Mouse (Mus musculus): Measurements from ENCODE around the gene Tom1l2. TPM values are rescaled to one million over a fixed set of nuclear protein-coding genes. Genes with fewer than 3 reads are reported as not detected.

Tom1l2 gene
- polyA plus RNA-seq, 1 experiment from 2014 or later, result 21.2 TPM

DNA sequence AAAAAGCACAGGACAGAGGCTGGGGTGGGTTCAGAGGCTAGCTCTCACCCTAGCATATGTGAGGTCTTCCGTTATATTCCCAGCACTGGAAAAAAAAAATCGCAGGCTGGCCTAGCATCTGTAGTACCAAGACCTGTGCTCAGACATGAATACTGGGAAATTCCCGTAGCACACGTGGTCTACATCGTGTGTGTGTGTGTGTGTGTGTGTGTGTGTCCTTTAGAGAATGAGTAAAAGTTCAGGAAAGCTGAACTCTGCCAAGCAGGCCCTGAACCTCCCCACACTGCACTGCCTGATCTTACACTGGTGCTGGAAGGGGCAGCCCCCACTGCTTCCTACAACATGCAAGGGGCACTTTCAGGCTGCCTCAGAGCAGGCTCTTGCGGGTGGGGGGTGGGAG is 21.8 kb upstream of the Tom1l2 start:
- DNase-seq (ENCODE audit: low spot score), result no peak
- no peaks in the 10 kb centered on the region for H3K36me3 ChIP-seq (ENCODE audit: control insufficient read depth, insufficient read depth, low read length)
- no peak overlapping the region for H3K9ac ChIP-seq (ENCODE audit: low read length)
- H3K4me2 ChIP-seq (ENCODE audit: low read depth), result no peak overlapping the region
- H3K27me3 ChIP-seq (ENCODE audit: control insufficient read depth, insufficient read depth, low read length), result no peaks in the 10 kb centered on the region
- 78% methylated on average over 6 of the region's 6 CpGs for WGBS
- no peak overlapping the region for H3K4me3 ChIP-seq (ENCODE audit: low read depth, low read length)
- no peak for ATAC-seq (ENCODE audit: insufficient read depth, low FRiP score, low TSS enrichment)
- no peaks in the 10 kb centered on the region for H3K4me1 ChIP-seq (ENCODE audit: control insufficient read depth, insufficient read depth, low read length)
- no peaks in the 10 kb centered on the region for H3K9me3 ChIP-seq (ENCODE audit: control insufficient read depth, low read length)
- H3K27ac ChIP-seq (ENCODE audit: low read depth, low read length), result no peak overlapping the region

GRCm38 (mm10) chr11:60370431-60370830 is 17.7 kb upstream of the Tom1l2 start:
- ATAC-seq (ENCODE audit: insufficient read depth, low FRiP score, low TSS enrichment) (no peak), DNase-seq (ENCODE audit: low spot score) (no peak)
- no peaks in the 10 kb centered on the region for H3K9me3 ChIP-seq (ENCODE audit: control insufficient read depth, low read length)
- no peak overlapping the region for H3K9ac ChIP-seq (ENCODE audit: low read length)
- H3K4me3 ChIP-seq (ENCODE audit: low read depth, low read length), result no peak overlapping the region
- peaks cover 5% of the 10 kb centered on the region; the same call in 1 of the 2 replicates for H3K4me1 ChIP-seq (ENCODE audit: control insufficient read depth, insufficient read depth, low read length)
- no peak overlapping the region for H3K27ac ChIP-seq (ENCODE audit: low read depth, low read length)
- H3K4me2 ChIP-seq (ENCODE audit: low read depth), result no peak overlapping the region
- H3K27me3 ChIP-seq (ENCODE audit: control insufficient read depth, insufficient read depth, low read length), result no peaks in the 10 kb centered on the region
- no peaks in the 10 kb centered on the region for H3K36me3 ChIP-seq (ENCODE audit: control insufficient read depth, insufficient read depth, low read length)
- WGBS, result 85% methylated on average over 13 of the region's 13 CpGs

- 39% methylated on average over 4 of the region's 4 CpGs for WGBS
- no peak overlapping the region for H3K4me2 ChIP-seq (ENCODE audit: low read depth)
- DNase-seq (ENCODE audit: low spot score) (no peak), ATAC-seq (ENCODE audit: insufficient read depth, low FRiP score, low TSS enrichment) (no peak)
- H3K36me3 ChIP-seq (ENCODE audit: control insufficient read depth, insufficient read depth, low read length), result no peaks in the 10 kb centered on the region
- H3K9ac ChIP-seq (ENCODE audit: low read length), result no peak overlapping the region
- no peak overlapping the region for H3K4me3 ChIP-seq (ENCODE audit: low read depth, low read length)
- no peaks in the 10 kb centered on the region for H3K27me3 ChIP-seq (ENCODE audit: control insufficient read depth, insufficient read depth, low read length)
- H3K9me3 ChIP-seq (ENCODE audit: control insufficient read depth, low read length), result no peaks in the 10 kb centered on the region
- H3K27ac ChIP-seq (ENCODE audit: low read depth, low read length), result no peak overlapping the region
- peaks cover 5% of the 10 kb centered on the region; the same call in 1 of the 2 replicates for H3K4me1 ChIP-seq (ENCODE audit: control insufficient read depth, insufficient read depth, low read length)
These were observed 16.7 kb upstream of the Tom1l2 start for GRCm38 (mm10) chr11:60369448-60369847.

DNA sequence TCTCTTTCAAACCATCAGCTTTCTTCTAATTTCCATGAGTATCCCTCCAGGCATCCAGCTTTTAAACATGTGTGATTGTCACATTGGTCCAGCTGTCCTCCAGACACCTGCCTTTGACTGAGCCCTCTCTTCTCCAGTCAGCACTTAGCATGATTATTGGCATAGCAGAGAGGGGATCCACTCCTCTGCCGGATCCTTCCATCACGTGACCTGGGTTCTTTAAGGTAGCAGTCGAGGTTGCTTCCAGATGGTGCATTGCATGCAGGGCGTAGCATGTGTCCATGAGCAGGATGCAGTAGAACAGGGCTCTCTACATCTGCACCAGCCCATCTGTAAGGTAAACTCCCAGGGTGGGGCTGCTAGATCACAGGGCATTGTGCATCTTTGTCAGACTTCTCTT is 16.2 kb upstream of the Tom1l2 start:
- no peak for DNase-seq (ENCODE audit: low spot score)
- Histone ChIP-seq H3K27ac (ENCODE audit: low read depth, low read length) (no peak overlapping the region), H3K36me3 (ENCODE audit: control insufficient read depth, insufficient read depth, low read length) (no peaks in the 10 kb centered on the region), H3K4me1 (ENCODE audit: control insufficient read depth, insufficient read depth, low read length) (peaks cover 5% of the 10 kb centered on the region; the same call in 1 of the 2 replicates), H3K9ac (ENCODE audit: low read length) (no peak overlapping the region), H3K4me3 (ENCODE audit: low read depth, low read length) (no peak overlapping the region), H3K9me3 (ENCODE audit: control insufficient read depth, low read length) (no peaks in the 10 kb centered on the region), H3K4me2 (ENCODE audit: low read depth) (no peak overlapping the region), H3K27me3 (ENCODE audit: control insufficient read depth, insufficient read depth, low read length) (no peaks in the 10 kb centered on the region)
- 74% methylated on average over 4 of the region's 4 CpGs for WGBS
- no peak for ATAC-seq (ENCODE audit: insufficient read depth, low FRiP score, low TSS enrichment)

GRCm38 (mm10) chr11:60367256-60367655 is 14.6 kb upstream of the Tom1l2 start:
- H3K4me1 ChIP-seq (ENCODE audit: control insufficient read depth, insufficient read depth, low read length), result peaks cover 5% of the 10 kb centered on the region; the same call in 1 of the 2 replicates
- no peak overlapping the region for H3K9ac ChIP-seq (ENCODE audit: low read length)
- DNase-seq (ENCODE audit: low spot score) (no peak), ATAC-seq (ENCODE audit: insufficient read depth, low FRiP score, low TSS enrichment) (no peak)
- no peaks in the 10 kb centered on the region for H3K27me3 ChIP-seq (ENCODE audit: control insufficient read depth, insufficient read depth, low read length)
- WGBS, result 81% methylated on average over 3 of the region's 3 CpGs
- no peak overlapping the region for H3K4me3 ChIP-seq (ENCODE audit: low read depth, low read length)
- H3K9me3 ChIP-seq (ENCODE audit: control insufficient read depth, low read length), result no peaks in the 10 kb centered on the region
- H3K27ac ChIP-seq (ENCODE audit: low read depth, low read length), result no peak overlapping the region
- H3K36me3 ChIP-seq (ENCODE audit: control insufficient read depth, insufficient read depth, low read length), result no peaks in the 10 kb centered on the region
- H3K4me2 ChIP-seq (ENCODE audit: low read depth), result no peak overlapping the region

GRCm38 (mm10) chr11:60366239-60367019 is 13.7 kb upstream of the Tom1l2 start:
- DNase-seq (ENCODE audit: low spot score), result no peak
- Histone ChIP-seq H3K27me3 (ENCODE audit: control insufficient read depth, insufficient read depth, low read length) (no peaks in the 10 kb centered on the region), H3K9me3 (ENCODE audit: control insufficient read depth, low read length) (no peaks in the 10 kb centered on the region), H3K4me1 (ENCODE audit: control insufficient read depth, insufficient read depth, low read length) (peaks cover 5% of the 10 kb centered on the region; the same call in 1 of the 2 replicates), H3K9ac (ENCODE audit: low read length) (no peak overlapping the region), H3K36me3 (ENCODE audit: control insufficient read depth, insufficient read depth, low read length) (no peaks in the 10 kb centered on the region), H3K4me2 (ENCODE audit: low read depth) (no peak overlapping the region), H3K4me3 (ENCODE audit: low read depth, low read length) (no peak overlapping the region), H3K27ac (ENCODE audit: low read depth, low read length) (no peak overlapping the region; the same call in 1 of the 2 replicates)
- ATAC-seq (ENCODE audit: insufficient read depth, low FRiP score, low TSS enrichment), result no peak
- 41% methylated on average over 16 of the region's 16 CpGs for WGBS

DNA sequence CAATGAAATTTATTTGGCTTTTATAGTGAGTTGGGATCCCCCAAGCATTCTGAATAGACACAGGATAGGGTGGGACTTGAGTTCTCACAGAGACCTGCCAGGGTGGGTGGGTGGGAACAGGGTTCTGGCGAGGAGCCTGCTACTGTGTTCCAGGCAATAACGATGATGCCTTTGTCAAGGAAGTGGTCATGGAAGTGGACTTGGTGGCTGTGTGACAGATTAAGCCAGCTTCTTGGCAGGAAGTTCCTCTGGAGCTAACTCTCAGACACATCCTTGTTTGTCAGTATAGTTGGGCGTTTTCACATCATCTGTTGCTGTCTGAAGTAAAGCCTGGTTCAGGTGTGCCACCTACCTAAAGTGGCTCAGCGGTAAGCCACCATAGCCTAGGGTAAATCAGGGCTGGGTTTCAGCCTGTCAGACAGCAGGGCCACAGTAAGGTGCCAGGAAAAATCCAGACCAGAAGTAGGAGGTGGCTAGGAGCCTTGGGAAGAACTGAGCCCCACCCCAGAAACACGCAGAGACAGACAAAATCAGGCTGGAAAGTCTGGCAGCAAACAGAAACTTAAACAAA is 8.0 kb upstream of the Tom1l2 start:
- no peak overlapping the region for H3K9ac ChIP-seq (ENCODE audit: low read length)
- H3K9me3 ChIP-seq (ENCODE audit: control insufficient read depth, low read length), result no peaks in the 10 kb centered on the region
- no peak overlapping the region for H3K4me3 ChIP-seq (ENCODE audit: low read depth, low read length)
- ATAC-seq (ENCODE audit: insufficient read depth, low FRiP score, low TSS enrichment) (no peak), DNase-seq (ENCODE audit: low spot score) (no peak)
- H3K4me2 ChIP-seq (ENCODE audit: low read depth), result no peak overlapping the region
- H3K4me1 ChIP-seq (ENCODE audit: control insufficient read depth, insufficient read depth, low read length), result no peaks in the 10 kb centered on the region
- H3K27ac ChIP-seq (ENCODE audit: low read depth, low read length), result no peak overlapping the region
- no peaks in the 10 kb centered on the region for H3K36me3 ChIP-seq (ENCODE audit: control insufficient read depth, insufficient read depth, low read length)
- WGBS, result 80% methylated on average over 5 of the region's 5 CpGs
- H3K27me3 ChIP-seq (ENCODE audit: control insufficient read depth, insufficient read depth, low read length), result no peaks in the 10 kb centered on the region

DNA sequence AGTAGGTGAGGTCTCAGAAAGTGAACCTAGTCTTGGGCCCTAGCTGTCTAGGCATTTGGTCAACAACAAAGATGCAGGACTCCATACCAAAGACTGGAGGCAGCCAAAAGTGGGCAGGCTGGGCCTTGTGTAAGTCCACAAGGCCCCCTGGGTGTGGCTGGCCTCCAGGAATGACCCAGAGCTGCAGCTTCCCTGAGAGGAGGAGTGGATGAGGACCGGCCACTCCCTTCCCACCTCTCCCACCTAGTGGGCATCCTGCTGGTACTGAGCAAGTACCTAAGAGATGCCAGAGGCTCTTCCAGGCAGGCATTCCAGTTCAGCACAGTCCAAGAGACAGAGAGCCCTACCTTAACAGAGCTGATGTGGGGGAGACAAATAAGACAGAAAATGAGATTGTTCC is 7.2 kb upstream of the Tom1l2 start:
- Histone ChIP-seq H3K9me3 (ENCODE audit: control insufficient read depth, low read length) (no peaks in the 10 kb centered on the region), H3K4me3 (ENCODE audit: low read depth, low read length) (no peak overlapping the region), H3K27me3 (ENCODE audit: control insufficient read depth, insufficient read depth, low read length) (no peaks in the 10 kb centered on the region), H3K4me2 (ENCODE audit: low read depth) (no peak overlapping the region), H3K36me3 (ENCODE audit: control insufficient read depth, insufficient read depth, low read length) (no peaks in the 10 kb centered on the region), H3K27ac (ENCODE audit: low read depth, low read length) (no peak overlapping the region), H3K4me1 (ENCODE audit: control insufficient read depth, insufficient read depth, low read length) (no peaks in the 10 kb centered on the region), H3K9ac (ENCODE audit: low read length) (no peak overlapping the region)
- WGBS, result 88% methylated on average over 1 of the region's 1 CpGs
- ATAC-seq (ENCODE audit: insufficient read depth, low FRiP score, low TSS enrichment) (no peak), DNase-seq (ENCODE audit: low spot score) (no peak)

DNA sequence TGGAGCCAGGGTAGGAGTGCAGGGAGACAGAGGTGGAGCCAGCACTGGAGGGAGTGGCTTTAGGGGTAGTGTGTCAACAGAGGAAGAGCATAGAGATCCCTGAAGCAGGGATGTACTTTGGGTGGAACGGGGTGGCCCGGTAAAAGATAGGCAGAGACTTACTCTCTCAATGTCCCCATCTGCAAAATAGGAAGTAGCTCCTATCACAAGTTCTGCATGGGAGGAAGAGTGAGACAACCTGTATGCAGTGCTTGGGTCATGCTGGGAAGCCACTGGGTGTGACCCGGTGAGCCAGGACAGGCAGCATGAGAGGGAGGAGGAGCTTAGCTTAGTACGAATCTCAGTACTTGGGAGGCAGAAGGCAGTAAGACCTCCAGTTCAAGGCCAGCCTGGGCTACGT is 6.4 kb upstream of the Tom1l2 start:
- no peaks in the 10 kb centered on the region for H3K27me3 ChIP-seq (ENCODE audit: control insufficient read depth, insufficient read depth, low read length)
- no peaks in the 10 kb centered on the region for H3K9me3 ChIP-seq (ENCODE audit: control insufficient read depth, low read length)
- 71% methylated on average over 5 of the region's 5 CpGs for WGBS
- no peak overlapping the region for H3K27ac ChIP-seq (ENCODE audit: low read depth, low read length)
- ATAC-seq (ENCODE audit: insufficient read depth, low FRiP score, low TSS enrichment), result no peak
- no peaks in the 10 kb centered on the region for H3K36me3 ChIP-seq (ENCODE audit: control insufficient read depth, insufficient read depth, low read length)
- no peak for DNase-seq (ENCODE audit: low spot score)
- no peak overlapping the region for H3K9ac ChIP-seq (ENCODE audit: low read length)
- no peak overlapping the region for H3K4me3 ChIP-seq (ENCODE audit: low read depth, low read length)
- H3K4me1 ChIP-seq (ENCODE audit: control insufficient read depth, insufficient read depth, low read length), result no peaks in the 10 kb centered on the region
- no peak overlapping the region for H3K4me2 ChIP-seq (ENCODE audit: low read depth)
